8 mouse cellular contexts compared by ENCODE assay signal in genomic region chr13:58128396-58128767, GRCm38 (mm10). TPM values are rescaled to one million over a fixed set of nuclear protein-coding genes. Genes with fewer than 3 reads are reported as not detected.
DNase-seq lines count a peak whose midpoint lies in the region; ATAC-seq and TF ChIP-seq lines count a peak whose summit lies in the region.

TSS of gene Hnrnpa0 (minus strand) at chr13:58128556.

- intact Hi-C loops in left cerebral cortex, adult 2 months (cut with DNase I): no loop called here

- 2% methylated on average over 21 of the region's 62 CpGs for WGBS in hindbrain, postnatal 0 days
- WGBS in macrophage (ENCODE audit: missing documents): under 1% methylated on average over 44 of the region's 62 CpGs

- no peaks in the 10 kb centered on the region for H3K9me3 ChIP-seq in hindbrain, postnatal 0 days (ENCODE audit: low read length)

- peak within 1 kb of the TSS; percentile 99 for H3K27ac ChIP-seq in hindbrain, postnatal 0 days
- H3K27ac ChIP-seq in left cerebral cortex, adult 2 months: peak within 1 kb of the TSS; percentile 100
- H3K27ac ChIP-seq in macrophage: peak within 1 kb of the TSS; percentile 80

- no peaks in the 10 kb centered on the region for H3K36me3 ChIP-seq in hindbrain, postnatal 0 days (ENCODE audit: insufficient read depth, low read length)
- no peaks in the 10 kb centered on the region for H3K36me3 ChIP-seq in macrophage (ENCODE audit: inconsistent target)

- H3K4me2 ChIP-seq in hindbrain, postnatal 0 days (ENCODE audit: low read depth, low read length): peak within 1 kb of the TSS; percentile 83

- peak within 1 kb of the TSS; percentile 99 for H3K9ac ChIP-seq in hindbrain, postnatal 0 days (replicated peaks; ENCODE audit: low read length)

- H3K27me3 ChIP-seq in hindbrain, postnatal 0 days (ENCODE audit: insufficient read depth, low read length): no peaks in the 10 kb centered on the region

- H3K4me3 ChIP-seq in hindbrain, postnatal 0 days (ENCODE audit: low read length): peak within 1 kb of the TSS; percentile 94
- H3K4me3 ChIP-seq in left cerebral cortex, adult 2 months: peak within 1 kb of the TSS; percentile 91
- peak within 1 kb of the TSS; percentile 44 for H3K4me3 ChIP-seq in macrophage (ENCODE audit: inconsistent target)

- peaks cover 9% of the 10 kb centered on the region; the same call in 1 of the 2 replicates for H3K4me1 ChIP-seq in hindbrain, postnatal 0 days (ENCODE audit: insufficient read depth, low read length)

- peak; percentile 73 for ATAC-seq in activated CD4-positive, CD25-positive, alpha-beta regulatory T cell, adult 4 months
- peak; percentile 60 for ATAC-seq in common myeloid progenitor, adult 5-6 weeks (replicated peaks; ENCODE audit: low read depth, poor library complexity, severe bottlenecking)
- ATAC-seq in hindbrain, postnatal 0 days: peak; percentile 94

- H3K79me2 ChIP-seq in macrophage (ENCODE audit: inconsistent target): peaks cover 18% of the 10 kb centered on the region

- TF ChIP-seq CTCF in hindbrain, postnatal 0 days (IDR thresholded peaks at IDR 0.05; ENCODE audit: low read depth): no peak
- no peak; the same call in 1 of the 2 replicates for TF ChIP-seq CTCF in left cerebral cortex, adult 2 months (IDR thresholded peaks at IDR 0.05)

- peak; percentile 87 to 92 for DNase-seq in gastrocnemius, adult 8-10 months (ENCODE audit: low spot score in 2 of 2)
- DNase-seq in hindbrain, postnatal 0 days (ENCODE audit: low spot score): peak; percentile 98
- DNase-seq in left cerebral cortex, adult 2 months (ENCODE audit: extremely low spot score in 1 of 2, low spot score in 2 of 2): peak; percentile 95 to 96
- peak; percentile 93 for DNase-seq in retina, postnatal 7 days (ENCODE audit: low read depth, low spot score)
- peak; percentile 89 to 92 for DNase-seq in urinary bladder, adult 18-20 months (ENCODE audit: low spot score in 2 of 2)

RNA-seq across cellular contexts. Expression of gene Hnrnpa0, which starts in this region (rescaled TPM):
- 10 to 100 TPM; 20.5 to 32.4 TPM for polyA plus RNA-seq in activated CD4-positive, CD25-positive, alpha-beta regulatory T cell, adult 4 months (2017; shearing (Covaris generic))
- total RNA-seq in common myeloid progenitor, adult 5-6 weeks (2017): 87.6 and 121 TPM in 2 replicates
- total RNA-seq in gastrocnemius, adult 8-10 months (2022): 10 to 100 TPM; 27.2 to 39.3 (median 33.8) TPM
- total RNA-seq in hindbrain, postnatal 0 days (2014; rRNA removed): 178 and 184 TPM in 2 replicates
- 56.8 and 64.4 TPM in 2 replicates for polyA plus RNA-seq in hindbrain, postnatal 0 days (2015; fragmentation: Nextera tagmentation; extraction: Ambion mirVana)
- 100 to 1,000 TPM; 120 to 128 TPM for total RNA-seq in left cerebral cortex, adult 2 months (2021)
- total RNA-seq in macrophage (2018; cell fraction: chromatin; rRNA removed): 10 to 100 TPM in 12 of 26 experiments, 1 to 10 TPM in 14; 3.4 to 31.2 (median 9.5) TPM
- total RNA-seq in macrophage (2018; cell fraction: cytosol; rRNA removed): 10 to 100 TPM; 38.9 to 70.2 (median 49.6) TPM
- total RNA-seq in macrophage (2018; cell fraction: nucleus; rRNA removed): 10 to 100 TPM; 16.2 to 68.0 (median 38.1) TPM
- polyA plus RNA-seq in macrophage (2018): 18.4 to 77.1 TPM (median 48.4 TPM) in 3 replicates

Comparison
In these comparisons a context has a peak if more than half of its experiments do, and no peak if none do; other contexts are left out.
1. Peak in every context shown above with its lines: DNase-seq, ATAC-seq, H3K4me3 ChIP-seq and H3K27ac ChIP-seq.
2. H3K4me3 ChIP-seq: peak in every context shown above with its lines; median percentile 94 in hindbrain, postnatal 0 days; 91 in left cerebral cortex, adult 2 months; 44 in macrophage.